Mouse (Mus musculus) mature B cell (primary cell): Measurements from ENCODE around the gene Best3.

Experiments used
- in situ Hi-C: fragments of 300-500 bp; cut with MboI; formaldehyde crosslinking; loops from 2 replicates; pipeline ENCODE4 v1.14.3; 2019

Best3 gene

DNA sequence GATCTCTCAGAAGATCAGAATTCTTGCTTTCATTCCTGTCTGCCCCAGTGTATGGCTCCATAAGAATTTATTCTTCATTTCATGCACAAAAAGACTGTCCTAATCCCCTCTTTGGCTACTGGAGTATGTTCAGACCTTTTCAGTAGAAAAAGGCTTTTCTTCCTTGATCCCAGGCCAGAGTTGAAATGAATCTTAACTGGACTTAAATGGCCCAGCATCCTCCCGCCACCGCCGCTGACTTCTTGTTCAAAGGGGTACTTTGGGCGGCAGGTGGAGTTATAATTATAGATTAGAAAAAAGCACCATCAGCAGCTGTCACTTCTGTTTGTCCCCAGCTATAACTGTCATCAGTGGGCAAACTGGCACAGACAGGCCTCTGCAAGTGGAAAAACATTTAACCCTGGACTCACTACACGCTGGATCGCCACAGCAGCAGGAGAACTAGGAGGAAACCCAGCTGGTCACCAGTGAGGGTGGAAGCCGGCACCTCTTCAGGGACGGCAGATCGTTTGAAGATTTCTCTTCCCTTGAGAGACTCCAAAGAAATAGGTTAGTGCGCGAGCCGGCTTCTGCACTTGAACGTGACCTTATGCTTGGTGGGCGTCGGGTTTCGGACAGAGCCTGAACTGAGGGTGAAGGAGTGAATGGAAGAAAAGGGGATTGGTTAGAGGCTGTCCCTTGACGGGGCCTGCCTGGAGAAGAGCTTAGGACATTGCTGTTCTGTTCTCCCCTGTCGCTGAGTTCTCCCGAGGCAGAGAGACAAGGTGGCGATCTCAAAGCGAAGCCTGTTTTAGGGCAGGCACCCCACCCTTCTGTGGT is at the start of gene Best3:
Best3 (plus strand) TSS at position 51 of the 819 bp plus-strand sequence.
- in situ Hi-C loops = no loop called here

DNA sequence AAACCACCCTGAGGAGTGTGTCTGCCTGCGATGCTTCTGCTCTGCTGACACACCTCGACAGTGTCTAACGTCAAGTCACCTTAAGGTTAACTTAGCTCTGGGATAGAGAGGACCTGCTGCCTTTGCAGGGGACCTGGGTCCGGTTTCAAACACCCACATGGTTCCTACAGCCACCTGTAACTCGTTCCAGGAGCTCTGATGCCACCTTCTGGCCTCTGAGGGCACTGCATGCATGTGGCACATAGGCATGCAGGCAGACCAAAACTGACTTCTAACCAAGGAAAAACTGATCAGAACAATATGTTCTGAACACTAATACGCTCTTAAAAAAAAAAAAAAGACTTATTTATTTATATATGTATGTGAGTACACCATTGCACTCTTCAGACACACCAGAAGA is 43.1 kb upstream of the Best3 start:
- in situ Hi-C loops = loop anchor here (25.0 kb wide), 1 partner anchor 269 kb away; the partner anchor contains the start of gene Yeats4

DNA sequence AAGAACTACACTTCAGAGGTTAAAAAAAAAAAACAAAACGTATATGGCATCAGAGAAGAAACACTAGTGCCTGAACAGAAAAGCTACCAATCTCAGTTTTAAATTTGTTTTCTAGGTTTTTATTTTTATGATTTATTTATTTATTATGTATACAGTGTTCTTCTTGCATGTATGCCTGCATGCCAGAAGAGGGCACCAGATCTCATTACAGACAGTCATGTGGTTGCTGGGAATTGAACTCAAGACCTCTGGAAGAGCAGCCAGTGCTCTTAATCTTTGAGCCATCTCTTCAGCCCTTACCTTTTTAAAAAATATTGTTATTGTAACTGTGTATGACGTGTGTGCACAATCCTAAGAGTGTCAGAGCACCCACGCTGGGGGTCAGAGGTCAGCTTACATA is 42.0 kb upstream of the Best3 start:
- in situ Hi-C loops = loop anchor here (25.0 kb wide), 1 partner anchor 268 kb away; the partner anchor contains the start of gene Yeats4

DNA sequence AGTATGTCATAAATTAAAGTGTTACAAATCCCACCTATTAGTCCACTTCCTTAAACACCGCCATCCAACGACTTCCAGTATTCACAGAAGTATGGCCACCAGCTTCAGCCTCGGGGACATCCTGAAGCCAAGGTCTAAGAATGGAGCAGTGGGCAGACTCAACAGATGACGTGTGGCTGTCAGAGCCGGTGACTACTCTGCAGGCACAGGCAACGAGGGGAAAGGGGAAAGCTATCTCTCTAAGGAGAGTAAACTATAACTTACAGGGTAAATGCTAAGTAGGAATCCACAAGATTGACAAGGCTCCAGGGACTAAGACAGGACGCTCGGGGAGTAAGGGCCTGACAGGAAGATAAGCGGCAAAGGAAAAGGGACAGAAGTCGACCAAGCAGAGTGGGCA is 41.2 kb upstream of the Best3 start:
- in situ Hi-C loops = loop anchor here (25.0 kb wide), 1 partner anchor 267 kb away; the partner anchor contains the start of gene Yeats4

DNA sequence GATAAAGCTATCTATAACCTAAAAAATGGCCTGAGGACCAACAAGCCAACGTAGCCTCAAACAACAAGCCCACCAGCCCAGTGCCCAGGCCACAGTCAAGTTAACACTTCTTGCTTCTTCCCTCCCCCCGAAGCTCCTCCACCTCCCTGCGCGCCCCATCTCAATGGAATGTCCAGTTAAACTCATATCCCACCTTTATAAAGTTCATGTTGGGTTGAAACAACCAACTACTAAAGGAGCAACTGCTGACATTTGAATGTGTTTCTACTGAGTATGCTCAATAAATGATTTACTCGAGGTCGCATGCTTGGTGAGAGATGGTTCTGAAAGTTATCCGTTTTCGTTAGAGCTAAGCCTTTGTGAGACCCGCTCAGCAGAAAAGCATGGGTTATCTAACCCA is 37.7 kb upstream of the Best3 start:
- in situ Hi-C loops = loop anchor here (25.0 kb wide), 1 partner anchor 264 kb away; the partner anchor contains the start of gene Yeats4

DNA sequence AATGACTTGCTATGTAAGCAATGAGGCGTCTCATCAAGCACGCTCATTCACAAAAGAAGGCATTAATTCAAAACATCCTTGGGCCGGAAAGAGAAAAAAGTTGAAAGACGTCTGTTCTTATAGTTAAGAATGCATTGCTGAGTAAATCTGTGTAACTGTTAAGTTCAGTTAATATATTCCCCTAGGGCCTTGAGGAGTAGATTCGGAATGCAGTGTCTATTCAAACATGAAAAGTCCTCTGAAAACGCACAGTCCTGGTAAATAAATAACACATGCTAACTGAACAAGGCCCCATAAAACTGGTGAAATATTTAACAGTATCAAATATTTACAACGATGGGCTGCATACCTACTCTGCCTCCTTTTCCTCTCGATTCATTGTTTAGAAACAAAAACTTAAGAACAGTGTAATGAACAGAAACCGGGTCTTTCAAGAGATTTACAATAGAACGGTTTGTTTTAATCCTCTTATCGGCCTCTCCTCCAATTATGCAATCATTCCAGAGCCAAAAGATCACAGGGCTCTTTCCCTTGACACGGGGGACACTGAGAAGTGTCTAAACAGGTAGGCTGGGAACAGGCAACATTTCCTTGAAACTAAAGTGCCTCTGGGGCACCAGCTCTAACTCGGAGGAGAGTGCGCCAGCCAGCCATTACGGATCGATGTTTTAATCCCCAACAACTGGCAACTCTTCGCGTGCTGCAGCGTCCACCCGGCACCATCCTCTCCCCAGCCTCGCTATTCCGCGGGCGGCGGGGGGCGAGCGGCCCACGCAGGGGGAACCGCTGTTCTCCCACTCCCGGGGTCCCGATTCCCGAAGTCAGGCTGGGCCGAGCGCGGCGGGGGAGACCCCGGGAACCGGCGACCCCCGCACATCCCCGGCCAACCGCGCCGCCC is 36.8 kb upstream of the Best3 start:
- in situ Hi-C loops = loop anchor here (25.0 kb wide), 1 partner anchor 263 kb away; the partner anchor contains the start of gene Yeats4

DNA sequence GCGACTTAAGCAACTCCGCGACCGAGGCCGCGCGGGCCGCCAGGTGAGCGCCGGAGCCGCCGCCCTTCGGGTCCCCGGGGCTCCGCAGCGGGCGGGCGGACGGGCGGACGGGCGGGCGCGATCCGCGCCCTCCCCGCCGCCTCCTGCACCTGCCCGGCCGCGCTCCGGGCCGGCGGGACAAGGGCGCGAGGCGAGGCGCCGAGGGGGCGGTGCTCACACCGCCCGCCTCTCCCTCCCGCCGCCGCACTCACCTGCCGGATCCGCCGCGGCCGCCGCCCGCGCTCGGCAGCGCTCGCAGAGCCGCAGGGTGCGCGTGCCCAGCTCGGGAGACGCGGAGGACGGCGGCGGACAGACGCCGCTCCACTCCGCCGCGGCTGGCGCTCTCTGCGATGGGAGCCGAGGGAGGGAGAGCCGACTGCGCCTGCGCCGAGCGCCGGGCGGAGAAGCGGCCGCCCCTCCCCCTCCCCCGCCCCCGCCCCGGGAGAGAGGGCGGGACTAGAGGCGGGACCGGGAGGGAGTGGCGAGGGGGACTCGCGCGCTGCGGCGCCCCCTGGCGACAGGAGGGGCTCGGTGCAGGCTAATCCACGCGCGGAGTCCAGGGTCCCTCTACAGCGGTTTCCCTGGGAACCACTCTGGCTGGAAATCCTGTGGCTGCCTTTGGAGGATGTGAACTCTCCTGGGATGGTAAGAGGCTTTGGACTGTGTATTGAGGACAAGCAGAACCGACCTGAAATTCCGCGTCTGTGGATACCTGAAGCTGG is 35.9 kb upstream of the Best3 start, which contains the start of gene Rab3ip:
Rab3ip (minus strand) TSS at position 761 of the 761 bp plus-strand sequence.
- in situ Hi-C loops = no loop called here

DNA sequence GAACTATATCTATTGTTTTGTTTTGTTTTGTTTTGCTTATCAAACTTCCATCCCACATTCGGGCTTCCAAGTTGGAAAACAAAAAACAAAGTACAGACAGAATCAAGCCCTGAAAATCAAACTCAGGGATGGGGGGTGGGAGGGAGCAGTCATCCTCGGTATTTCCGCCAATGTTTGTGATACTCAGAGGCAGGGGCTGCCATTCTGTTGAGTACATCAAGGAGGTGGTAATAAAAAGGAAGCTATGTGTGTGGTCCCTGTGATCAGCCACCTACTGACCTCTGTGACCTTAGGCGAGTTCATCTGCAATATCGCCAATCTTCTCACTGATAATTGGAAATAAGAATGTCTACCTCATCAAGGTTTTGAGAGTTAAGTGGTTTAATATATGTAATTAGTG is 35.2 kb upstream of the Best3 start:
- in situ Hi-C loops = no loop called here

DNA sequence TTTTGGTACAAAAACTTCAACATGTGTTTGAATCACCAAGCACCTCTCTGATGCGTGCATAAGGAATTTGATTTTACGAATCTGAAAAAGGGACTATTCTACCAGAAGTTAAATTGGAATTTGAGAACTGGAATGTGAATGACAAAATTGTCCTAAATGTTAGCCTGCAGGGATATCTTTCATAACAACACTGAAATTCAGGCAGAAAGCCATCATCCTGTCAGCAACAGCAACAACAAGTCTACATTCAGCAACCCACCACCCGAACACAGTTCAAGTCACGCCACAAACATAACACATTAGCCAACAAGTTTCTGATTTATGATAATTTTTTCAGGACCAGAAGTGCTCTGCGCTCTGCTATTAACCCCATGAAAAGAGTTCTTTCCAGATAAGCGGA is 30.9 kb upstream of the Best3 start:
- in situ Hi-C loops = no loop called here

DNA sequence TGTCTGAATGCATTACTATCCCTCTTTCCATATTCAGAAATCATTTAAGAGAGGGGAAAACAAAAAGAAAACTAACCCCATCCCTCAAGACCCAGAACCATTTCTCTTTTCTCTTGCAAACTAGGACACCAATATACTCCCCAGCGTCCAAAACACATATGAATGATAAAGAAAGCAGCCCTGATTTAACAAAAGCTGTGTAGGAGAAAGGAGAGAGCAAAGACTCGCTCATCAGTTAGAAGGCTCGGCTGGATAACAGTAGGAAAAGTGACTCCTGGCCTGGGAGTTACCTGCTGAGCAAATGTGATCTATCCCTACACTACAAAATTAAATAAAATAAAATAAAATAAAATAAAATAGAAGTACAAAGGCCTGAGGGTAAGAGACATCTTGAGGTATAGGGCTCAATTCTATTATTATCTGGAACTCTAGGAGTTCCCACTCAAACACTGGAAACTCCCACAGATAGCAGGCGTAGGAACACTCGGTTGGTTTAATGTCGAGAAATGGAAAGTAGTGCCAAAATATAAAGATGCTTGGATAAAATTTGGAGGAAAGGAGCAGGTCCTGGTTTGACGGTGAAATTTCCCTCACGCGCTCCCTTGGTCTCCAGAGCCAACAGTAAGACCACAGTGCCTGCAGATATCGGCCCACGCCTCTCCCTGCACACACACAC is 29.5 kb upstream of the Best3 start:
- in situ Hi-C loops = no loop called here

DNA sequence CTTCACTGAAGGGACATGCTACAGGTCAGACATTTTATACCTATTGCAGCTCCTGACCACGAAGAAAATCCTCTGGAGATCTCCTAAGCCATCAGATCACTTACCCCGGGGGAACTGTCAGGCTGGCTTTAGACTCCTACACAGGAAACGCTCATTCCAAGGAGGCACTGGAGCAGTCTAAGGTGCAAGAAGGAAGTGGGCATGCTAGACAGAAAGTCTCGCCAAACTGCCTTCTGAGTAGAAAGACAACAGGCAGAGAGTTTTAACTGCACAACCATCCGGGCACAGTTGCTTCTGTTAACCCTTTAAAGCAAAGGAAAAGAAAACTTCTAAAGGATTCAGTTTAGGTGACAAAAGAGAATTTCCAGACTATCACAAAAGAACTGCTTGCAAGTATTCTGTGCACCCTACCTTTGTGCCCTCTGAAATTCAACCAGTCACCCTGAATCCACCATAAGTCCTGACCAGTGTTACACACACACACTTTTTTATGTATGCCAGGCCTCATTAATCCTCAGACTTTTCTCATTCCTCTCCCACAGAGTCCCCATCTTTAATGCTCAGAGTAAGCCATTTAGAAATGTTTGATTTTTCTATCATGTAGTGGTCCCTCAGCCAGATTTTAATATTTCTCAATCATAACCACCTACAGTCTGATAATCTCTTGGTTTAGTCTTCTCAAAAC is 28.1 kb upstream of the Best3 start:
- in situ Hi-C loops = no loop called here

DNA sequence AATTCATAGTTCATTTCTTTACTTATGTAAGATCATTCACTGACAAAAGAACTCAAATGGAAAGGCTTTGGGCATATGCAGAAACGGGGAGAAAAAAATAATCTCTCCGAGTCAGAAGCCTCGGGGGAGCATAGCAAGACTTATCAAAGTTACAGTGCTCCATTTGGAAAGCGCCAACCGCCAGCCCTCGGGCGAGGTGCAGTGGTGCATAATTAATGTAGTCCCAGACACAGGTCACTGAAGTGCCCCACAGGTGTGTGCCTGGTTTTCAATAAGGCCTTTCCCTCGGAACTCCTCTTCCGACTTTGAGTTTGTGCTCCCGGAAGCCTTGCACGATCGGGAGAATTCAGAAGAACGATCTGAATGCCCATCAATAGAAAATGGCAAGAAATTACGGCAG is 24.0 kb upstream of the Best3 start:
- in situ Hi-C loops = no loop called here

DNA sequence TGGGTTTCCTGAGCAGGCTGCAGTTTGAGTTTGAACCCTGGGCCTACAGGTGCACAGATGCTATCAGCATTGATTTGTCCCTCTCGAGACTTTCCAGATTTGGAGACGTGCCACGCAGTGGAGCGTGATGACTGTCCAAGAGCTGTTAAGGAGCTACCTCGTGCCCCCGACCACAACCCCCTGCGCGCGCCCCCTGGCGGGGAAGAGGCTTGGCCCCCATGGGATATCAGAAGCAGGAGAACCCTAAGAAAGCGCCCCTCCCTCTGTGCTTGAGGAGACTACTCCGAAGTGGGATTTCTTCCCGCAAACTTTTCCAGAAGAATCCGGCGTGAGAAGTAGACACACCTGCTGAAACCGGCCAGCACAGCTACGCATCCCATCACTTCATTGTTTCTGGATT is 23.3 kb upstream of the Best3 start:
- in situ Hi-C loops = no loop called here

DNA sequence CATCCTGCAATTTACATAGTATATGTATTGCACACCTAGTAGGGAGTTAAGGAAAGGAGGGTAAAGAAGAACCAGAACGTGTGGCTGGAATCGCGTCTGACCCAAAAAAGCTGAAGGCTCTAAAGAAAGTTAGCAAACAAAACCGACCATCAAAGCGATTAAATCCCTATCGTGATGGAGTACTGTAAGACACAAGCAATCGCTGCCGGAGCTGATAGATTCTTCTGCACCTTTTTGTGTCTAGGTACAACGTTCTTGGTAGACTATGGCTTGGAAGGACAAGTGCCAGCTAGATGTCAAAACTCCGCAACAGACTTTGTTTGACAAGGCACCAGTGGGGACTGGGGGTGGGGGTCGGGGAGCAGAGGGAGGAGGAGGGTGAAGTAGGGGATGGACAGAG is 22.0 kb upstream of the Best3 start:
- in situ Hi-C loops = no loop called here

DNA sequence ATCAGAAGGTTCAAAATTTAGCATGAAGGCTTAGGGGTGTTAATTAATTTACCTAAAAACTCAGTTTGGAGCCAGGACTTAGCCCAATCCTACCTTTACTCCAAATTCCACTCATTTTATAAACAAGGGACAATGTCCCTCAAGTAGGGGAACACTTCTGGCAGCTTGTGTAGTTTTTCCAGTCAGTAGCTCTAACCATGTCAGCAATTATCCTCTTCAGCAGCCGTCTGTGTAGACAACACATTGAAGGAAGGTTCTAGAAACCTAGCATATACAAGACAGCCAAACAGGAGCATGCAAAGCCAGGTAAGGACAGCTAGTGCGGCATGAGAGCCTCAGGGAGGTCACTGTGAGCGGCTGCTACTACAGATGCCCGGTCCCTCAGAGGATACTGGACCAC is 21.5 kb upstream of the Best3 start:
- in situ Hi-C loops = no loop called here

DNA sequence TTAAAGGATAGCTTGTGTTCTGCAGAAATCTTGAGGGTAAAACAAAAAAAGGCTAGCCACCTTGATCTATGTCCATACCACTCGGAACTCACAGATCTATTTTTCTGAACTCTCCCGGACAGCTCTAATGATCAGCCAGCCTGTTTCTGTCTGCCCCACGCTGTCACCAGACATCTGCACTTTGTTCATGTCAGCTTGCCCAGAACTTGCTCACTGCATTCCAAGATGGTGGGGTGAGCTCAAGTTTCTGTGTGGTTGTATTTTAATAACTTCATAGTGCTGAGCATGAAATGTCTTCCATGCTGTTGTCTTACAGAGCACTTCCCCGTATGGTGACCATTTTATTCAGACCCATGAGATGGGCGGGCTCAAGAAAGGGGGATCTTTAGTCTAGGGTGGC is 20.8 kb upstream of the Best3 start:
- in situ Hi-C loops = no loop called here

DNA sequence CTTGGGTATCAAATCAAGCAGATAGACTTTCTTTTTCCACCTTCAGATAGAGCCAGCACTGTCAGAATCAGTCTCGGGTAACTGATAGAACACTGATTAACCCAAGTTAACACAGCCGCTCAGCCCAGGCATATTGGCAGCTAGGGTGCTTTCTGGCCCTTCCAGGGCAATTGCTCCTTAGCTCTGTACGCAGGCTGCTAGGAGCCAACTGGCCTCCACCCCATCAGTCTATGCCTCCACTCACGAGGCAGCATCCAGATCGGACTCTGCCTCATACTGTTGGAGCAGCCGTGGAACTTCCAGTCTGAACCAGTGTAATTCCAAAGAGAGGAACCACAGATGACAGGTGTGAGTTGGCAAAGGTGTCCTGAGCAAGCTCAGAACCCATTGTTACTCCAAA is 20.0 kb upstream of the Best3 start:
- in situ Hi-C loops = no loop called here

DNA sequence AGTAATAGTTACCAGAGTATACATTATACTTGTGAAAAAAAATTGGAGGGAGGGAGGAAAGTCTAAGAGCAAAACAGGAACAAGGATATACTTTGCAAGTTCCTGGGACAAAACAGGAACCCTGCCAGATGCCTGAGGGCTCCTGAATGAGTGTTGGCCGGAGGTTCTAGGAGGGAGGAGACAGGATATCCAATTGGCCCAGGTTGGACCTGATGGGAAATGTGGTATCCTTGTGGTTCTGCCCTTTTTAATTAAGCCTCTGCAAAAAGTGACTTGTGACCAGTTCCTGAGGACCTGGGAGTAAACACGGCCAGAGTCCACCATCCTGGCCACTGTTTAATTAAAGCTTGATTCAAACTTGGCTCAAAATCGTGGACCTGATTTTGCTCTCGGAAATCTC is 17.4 kb upstream of the Best3 start:
- in situ Hi-C loops = no loop called here

DNA sequence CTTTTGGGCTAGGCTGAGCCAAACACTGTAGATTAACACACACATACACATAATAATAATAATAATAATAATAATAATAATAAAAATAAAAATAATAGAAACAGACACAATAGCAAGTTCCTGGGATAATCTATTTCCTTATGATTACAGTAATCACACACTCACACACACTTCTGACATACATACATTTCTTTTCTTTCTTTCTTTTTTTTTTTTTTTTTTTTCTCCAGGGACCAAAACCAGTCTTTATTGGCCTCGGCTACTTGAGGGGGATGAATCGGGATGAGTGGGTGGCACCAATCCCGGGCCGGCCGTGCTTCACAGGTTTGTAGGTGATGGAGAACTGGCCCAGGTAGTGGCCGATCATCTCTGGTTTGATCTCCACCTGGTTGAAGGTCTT is 13.6 kb upstream of the Best3 start, which contains the start of gene Gm10271:
Gm10271 (minus strand) TSS at position 101 of the 400 bp plus-strand sequence.
- in situ Hi-C loops = no loop called here

DNA sequence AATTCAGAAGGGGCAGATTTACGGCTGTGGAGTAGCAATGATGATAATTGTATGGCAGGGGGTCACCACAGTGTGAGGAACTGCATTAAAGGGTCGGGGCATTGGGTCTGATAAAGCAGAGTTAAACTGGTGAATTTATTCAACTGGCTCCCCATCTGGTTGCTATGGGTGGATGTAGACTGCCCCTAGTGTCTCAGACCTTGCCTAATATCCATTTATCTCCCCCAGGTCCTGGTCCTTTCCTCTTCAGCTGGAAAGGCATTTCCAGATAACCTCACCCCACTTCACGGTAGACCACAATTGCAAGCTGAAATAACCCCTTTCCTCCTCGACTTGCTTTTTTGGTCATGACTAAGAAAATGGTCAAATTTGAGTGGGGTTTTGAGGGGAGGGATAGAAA is 8.7 kb upstream of the Best3 start:
- in situ Hi-C loops = no loop called here

DNA sequence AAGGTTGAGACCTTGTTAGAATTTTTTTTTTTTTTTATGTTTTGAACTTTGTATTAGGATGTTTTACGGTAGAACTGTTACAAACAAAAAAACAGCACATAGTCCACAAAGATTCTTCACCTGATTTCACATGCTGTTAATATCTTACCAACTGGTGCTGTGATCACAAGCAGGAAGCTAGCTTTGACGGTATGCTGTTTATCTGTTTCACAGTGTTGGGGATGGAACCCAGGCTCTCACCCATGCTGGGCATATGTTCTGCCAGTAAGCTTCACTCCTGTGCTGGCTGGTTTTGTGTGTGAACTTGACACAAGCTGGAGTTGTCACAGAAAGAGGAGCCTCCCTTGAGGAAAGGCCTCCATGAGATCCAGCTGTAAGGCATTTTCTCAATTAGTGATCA is 8.3 kb upstream of the Best3 start:
- in situ Hi-C loops = no loop called here
